Mouse (Mus musculus): ENCODE results near the gene Gm11032. TPM values are rescaled to one million over a fixed set of nuclear protein-coding genes. Genes with fewer than 3 reads are reported as not detected.
A peak's percentile ranks its signal among the peaks of the same experiment; 100 is the strongest.

The Gm11032 gene
- polyA plus RNA-seq, 1 experiment from 2014 or later = not detected

GRCm38 (mm10) chr11:4646409-4646808, 26.5 kb downstream of the Gm11032 start:
- no peaks in the 10 kb centered on the region for H3K27me3 ChIP-seq (replicated peaks)
- no peak overlapping the region for H3K9ac ChIP-seq
- no peaks in the 10 kb centered on the region for H3K9me3 ChIP-seq
- no peak overlapping the region for H3K4me3 ChIP-seq
- peaks cover 70% of the 10 kb centered on the region for H3K36me3 ChIP-seq
- ATAC-seq (ENCODE audit: extremely low read depth, insufficient number of reproducible peaks, low FRiP score, low TSS enrichment) = no peak
- no peak overlapping the region for H3K27ac ChIP-seq (replicated peaks)
- no peak overlapping the region for H3K4me2 ChIP-seq
- H3K4me1 ChIP-seq = no peaks in the 10 kb centered on the region
- WGBS = 88% methylated on average over 9 of the region's 9 CpGs

- no peak overlapping the region for H3K9ac ChIP-seq
- no peak overlapping the region for H3K4me2 ChIP-seq
- H3K27ac ChIP-seq (replicated peaks) = no peak overlapping the region
- no peaks in the 10 kb centered on the region for H3K27me3 ChIP-seq (replicated peaks)
- 80% methylated on average over 1 of the region's 1 CpGs for WGBS
- H3K36me3 ChIP-seq = peaks cover 83% of the 10 kb centered on the region
- no peaks in the 10 kb centered on the region for H3K9me3 ChIP-seq
- no peak overlapping the region for H3K4me3 ChIP-seq
- peaks cover 4% of the 10 kb centered on the region; the same call in 1 of the 2 replicates for H3K4me1 ChIP-seq
- no peak; the same call in 1 of the 2 replicates for ATAC-seq (ENCODE audit: extremely low read depth, insufficient number of reproducible peaks, low FRiP score, low TSS enrichment)
Measured at GRCm38 (mm10) chr11:4659818-4660217, 40.0 kb downstream of the Gm11032 start.

GRCm38 (mm10) chr11:4660309-4661025, 40.6 kb downstream of the Gm11032 start:
- no peak overlapping the region for H3K4me2 ChIP-seq
- ATAC-seq (ENCODE audit: extremely low read depth, insufficient number of reproducible peaks, low FRiP score, low TSS enrichment) = no peak
- no peak overlapping the region for H3K9ac ChIP-seq
- no peaks in the 10 kb centered on the region for H3K9me3 ChIP-seq
- H3K4me1 ChIP-seq = peaks cover 4% of the 10 kb centered on the region; the same call in 1 of the 2 replicates
- 70% methylated on average over 7 of the region's 7 CpGs for WGBS
- H3K36me3 ChIP-seq = peaks cover 77% of the 10 kb centered on the region
- no peaks in the 10 kb centered on the region for H3K27me3 ChIP-seq (replicated peaks)
- no peak overlapping the region for H3K4me3 ChIP-seq
- H3K27ac ChIP-seq (replicated peaks) = no peak overlapping the region

DNA sequence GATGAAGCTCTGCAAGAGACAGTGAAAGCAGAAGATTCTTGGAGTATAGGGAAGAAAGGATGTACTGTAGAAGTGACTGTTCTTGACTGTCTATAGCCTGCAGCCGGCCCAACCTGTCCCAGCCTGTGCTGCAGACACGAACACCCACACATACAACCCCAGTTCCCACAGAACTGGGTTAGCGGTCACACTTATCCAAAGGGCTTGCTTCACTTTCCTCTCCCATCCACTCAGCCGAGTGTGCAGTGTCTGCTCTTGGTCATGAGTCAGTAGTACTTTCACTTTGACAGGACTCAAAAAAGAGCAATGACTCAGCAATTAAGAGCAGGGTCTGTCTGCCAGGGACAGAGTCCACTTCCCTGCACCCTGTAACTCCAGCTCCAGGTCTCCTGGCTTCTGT, 41.5 kb downstream of the Gm11032 start:
- H3K4me2 ChIP-seq = no peak overlapping the region
- H3K27me3 ChIP-seq (replicated peaks) = no peaks in the 10 kb centered on the region
- ATAC-seq (ENCODE audit: extremely low read depth, insufficient number of reproducible peaks, low FRiP score, low TSS enrichment) = peak; percentile 66
- 70% methylated on average over 4 of the region's 4 CpGs for WGBS
- H3K27ac ChIP-seq (replicated peaks) = no peak overlapping the region
- H3K36me3 ChIP-seq = peaks cover 73% of the 10 kb centered on the region
- H3K9me3 ChIP-seq = no peaks in the 10 kb centered on the region
- H3K9ac ChIP-seq = no peak overlapping the region
- no peak overlapping the region for H3K4me3 ChIP-seq
- peaks cover 4% of the 10 kb centered on the region; the same call in 1 of the 2 replicates for H3K4me1 ChIP-seq

GRCm38 (mm10) chr11:4661871-4662495, 42.1 kb downstream of the Gm11032 start:
- H3K36me3 ChIP-seq = peaks cover 70% of the 10 kb centered on the region
- peaks cover 4% of the 10 kb centered on the region; the same call in 1 of the 2 replicates for H3K4me1 ChIP-seq
- no peak overlapping the region for H3K4me3 ChIP-seq
- 85% methylated on average over 10 of the region's 10 CpGs for WGBS
- no peak overlapping the region for H3K9ac ChIP-seq
- no peak for ATAC-seq (ENCODE audit: extremely low read depth, insufficient number of reproducible peaks, low FRiP score, low TSS enrichment)
- H3K4me2 ChIP-seq = no peak overlapping the region
- H3K9me3 ChIP-seq = no peaks in the 10 kb centered on the region
- no peak overlapping the region for H3K27ac ChIP-seq (replicated peaks)
- H3K27me3 ChIP-seq (replicated peaks) = no peaks in the 10 kb centered on the region

- H3K36me3 ChIP-seq = peaks cover 71% of the 10 kb centered on the region
- WGBS = 85% methylated on average over 11 of the region's 11 CpGs
- H3K9me3 ChIP-seq = no peaks in the 10 kb centered on the region
- ATAC-seq (ENCODE audit: extremely low read depth, insufficient number of reproducible peaks, low FRiP score, low TSS enrichment) = no peak
- H3K4me3 ChIP-seq = no peak overlapping the region
- H3K4me1 ChIP-seq = peaks cover 4% of the 10 kb centered on the region; the same call in 1 of the 2 replicates
- H3K27me3 ChIP-seq (replicated peaks) = no peaks in the 10 kb centered on the region
- H3K4me2 ChIP-seq = no peak overlapping the region
- H3K27ac ChIP-seq (replicated peaks) = no peak overlapping the region
- H3K9ac ChIP-seq = no peak overlapping the region
Measured at GRCm38 (mm10) chr11:4662496-4662878, 42.6 kb downstream of the Gm11032 start.

Other genes starting within 250 kb of the Gm11032 start
- 0.15 and 0.44 TPM in 2 replicates for gene Hormad2, start 179.0 kb upstream of the Gm11032 start, polyA plus RNA-seq (2015; fragmentation: Nextera tagmentation; extraction: Ambion mirVana)
- gene Mtmr3, start 25.2 kb upstream of the Gm11032 start, polyA plus RNA-seq (2015; fragmentation: Nextera tagmentation; extraction: Ambion mirVana) = 19.7 and 21.1 TPM in 2 replicates
- gene Ascc2, start 17.7 kb downstream of the Gm11032 start, polyA plus RNA-seq (2015; fragmentation: Nextera tagmentation; extraction: Ambion mirVana) = 21.6 and 22.3 TPM in 2 replicates
- gene Uqcr10, start 84.3 kb downstream of the Gm11032 start, polyA plus RNA-seq (2015; fragmentation: Nextera tagmentation; extraction: Ambion mirVana) = 1,777 and 1,970 TPM in 2 replicates
- 51.2 and 57.4 TPM in 2 replicates for gene Zmat5, start 84.6 kb downstream of the Gm11032 start, polyA plus RNA-seq (2015; fragmentation: Nextera tagmentation; extraction: Ambion mirVana)
- gene Cabp7, start 126.7 kb downstream of the Gm11032 start, polyA plus RNA-seq (2015; fragmentation: Nextera tagmentation; extraction: Ambion mirVana) = 0.09 TPM in 1 of 2 replicates, not detected in the other
- 37.3 and 39.8 TPM in 2 replicates for gene Nf2, start 229.5 kb downstream of the Gm11032 start, polyA plus RNA-seq (2015; fragmentation: Nextera tagmentation; extraction: Ambion mirVana)

Data from heart, embryonic 13.5 days (tissue).